Mouse (Mus musculus) layer of hippocampus, adult 8-10 months (tissue): ENCODE data around the gene Zfp57. TPM values are rescaled to one million over a fixed set of nuclear protein-coding genes. Genes with fewer than 3 reads are reported as not detected.

Experiments used
- DNase-seq, 2 experiments: peaks; one replicate each; pipeline ENCODE4 v3.0.0; 2022; ENCODE audit warnings: low spot score in 2 of 2
- total RNA-seq, 4 experiments: library from RNA; stranded (reverse); gene quantifications; 2 replicates each; pipeline ENCODE4 v1.2.4; 2022

Gene Zfp57
- total RNA-seq, 4 experiments from 2014 or later: 8.9 to 10.8 (median 9.8) TPM

GRCm38 (mm10) chr17:37044651-37045244 lies 43.8 kb downstream of the Zfp57 start:
- no peak for DNase-seq

- peak; percentile 71 to 73 for DNase-seq
Observed at GRCm38 (mm10) chr17:37045611-37046311, 44.8 kb downstream of the Zfp57 start, which contains the start of gene Gabbr1. TSS of gene Gabbr1 (plus strand) at chr17:37045966.

GRCm38 (mm10) chr17:37046312-37047112 lies 45.5 kb downstream of the Zfp57 start:
- peak; percentile 47 for DNase-seq

- DNase-seq: no peak
Observed at GRCm38 (mm10) chr17:37047332-37047976, 46.5 kb downstream of the Zfp57 start.

GRCm38 (mm10) chr17:37047981-37048380 lies 47.0 kb downstream of the Zfp57 start:
- no peak for DNase-seq

- DNase-seq: no peak
Observed at GRCm38 (mm10) chr17:37048383-37048782, 47.4 kb downstream of the Zfp57 start.

GRCm38 (mm10) chr17:37049570-37050310 lies 48.8 kb downstream of the Zfp57 start:
- DNase-seq: peak; percentile 69 to 80

GRCm38 (mm10) chr17:37050399-37050798 lies 49.4 kb downstream of the Zfp57 start:
- DNase-seq: peak; percentile 90 to 93

GRCm38 (mm10) chr17:37050876-37051275 lies 49.9 kb downstream of the Zfp57 start:
- no peak for DNase-seq

GRCm38 (mm10) chr17:37051745-37052144 lies 50.8 kb downstream of the Zfp57 start:
- no peak for DNase-seq

- no peak for DNase-seq
Observed at GRCm38 (mm10) chr17:37056957-37057356, 56.0 kb downstream of the Zfp57 start.

Other genes with a start within 250 kb of the Zfp57 start
- not detected for gene H2-M10.5, start 228.3 kb upstream of the Zfp57 start, total RNA-seq
- gene H2-M10.6, start 189.0 kb upstream of the Zfp57 start, total RNA-seq: not detected
- gene Trim26, start 164.0 kb upstream of the Zfp57 start, total RNA-seq: 10 to 100 TPM; 22.1 to 26.5 (median 23.2) TPM
- gene Trim15, start 134.0 kb upstream of the Zfp57 start, total RNA-seq: not detected
- gene Trim10, start 131.6 kb upstream of the Zfp57 start, total RNA-seq: not detected
- under 1 TPM in 1 of 4 experiments, not detected in 3; 0.31 TPM for gene Trim40, start 111.0 kb upstream of the Zfp57 start, total RNA-seq
- not detected for gene Trim31, start 103.0 kb upstream of the Zfp57 start, total RNA-seq
- gene Rnf39, start 58.2 kb upstream of the Zfp57 start, total RNA-seq: 1 to 10 TPM; 3.9 to 4.3 (median 4.2) TPM
- gene Ppp1r11, start 49.4 kb upstream of the Zfp57 start, total RNA-seq: 100 to 1,000 TPM; 122 to 142 (median 124) TPM
- gene Znrd1, start 42.6 kb upstream of the Zfp57 start, total RNA-seq: 10 to 100 TPM; 26.6 to 35.5 (median 32.2) TPM
- gene Znrd1as, start 42.6 kb upstream of the Zfp57 start, total RNA-seq: 1 to 10 TPM; 4.1 to 6.8 (median 5.8) TPM
- under 1 TPM in 1 of 4 experiments, not detected in 3; 0.47 TPM for gene 2410137M14Rik, start 19.9 kb upstream of the Zfp57 start, total RNA-seq
- gene H2-M5, start 11.6 kb upstream of the Zfp57 start, total RNA-seq: 1 to 10 TPM in 2 of 4 experiments, under 1 TPM in 2; 0.49 to 1.6 (median 0.91) TPM
- 10 to 100 TPM; 35.6 to 57.5 (median 47.8) TPM for gene Mog, start 22.2 kb downstream of the Zfp57 start, total RNA-seq
- 100 to 1,000 TPM; 595 to 693 (median 673) TPM for gene Gabbr1, start 44.8 kb downstream of the Zfp57 start, total RNA-seq
- not detected for gene Olfr90, start 87.3 kb downstream of the Zfp57 start, total RNA-seq
- not detected for gene Olfr91, start 97.1 kb downstream of the Zfp57 start, total RNA-seq
- not detected for gene Olfr92, start 118.9 kb downstream of the Zfp57 start, total RNA-seq
- gene Olfr93, start 160.3 kb downstream of the Zfp57 start, total RNA-seq: not detected
- gene Ubd, start 192.7 kb downstream of the Zfp57 start, total RNA-seq: not detected
- gene Olfr94, start 199.8 kb downstream of the Zfp57 start, total RNA-seq: not detected
- not detected for gene Olfr95, start 212.0 kb downstream of the Zfp57 start, total RNA-seq
- gene Olfr96, start 219.0 kb downstream of the Zfp57 start, total RNA-seq: not detected
- gene Olfr97, start 236.2 kb downstream of the Zfp57 start, total RNA-seq: not detected